Mouse (Mus musculus): ENCODE data around the gene Olfr1141. TPM values are rescaled to one million over a fixed set of nuclear protein-coding genes. Genes with fewer than 3 reads are reported as not detected.

The Olfr1141 gene
- not detected for polyA plus RNA-seq (2015; fragmentation: Illumina TruSeq; extraction: RNeasy Lipid Tissue Mini Kit (QIAGEN cat#74804); ENCODE audit: insufficient read depth, low read depth, low replicate concordance)

DNA sequence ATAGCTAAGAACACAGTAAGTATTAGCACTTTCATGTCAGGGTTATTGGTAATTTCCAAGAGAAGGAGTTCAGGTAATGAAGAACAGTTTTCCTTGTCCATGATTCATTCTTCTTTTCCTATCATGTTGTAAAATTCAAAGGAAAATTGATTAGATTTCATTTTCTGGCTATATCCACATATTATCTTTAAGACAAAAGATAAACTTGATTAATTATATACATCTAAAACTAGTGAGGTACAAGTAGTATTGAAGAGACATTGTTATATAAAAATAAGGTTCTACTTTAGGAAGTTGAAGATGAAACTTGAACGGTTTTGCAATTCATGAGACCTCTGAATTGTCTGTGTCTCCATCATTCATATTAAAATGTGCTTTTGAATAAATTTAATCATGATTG is at the start of gene Olfr1141:
Olfr1141 (minus strand) TSS at position 101 of the 400 bp plus-strand sequence.

DNA sequence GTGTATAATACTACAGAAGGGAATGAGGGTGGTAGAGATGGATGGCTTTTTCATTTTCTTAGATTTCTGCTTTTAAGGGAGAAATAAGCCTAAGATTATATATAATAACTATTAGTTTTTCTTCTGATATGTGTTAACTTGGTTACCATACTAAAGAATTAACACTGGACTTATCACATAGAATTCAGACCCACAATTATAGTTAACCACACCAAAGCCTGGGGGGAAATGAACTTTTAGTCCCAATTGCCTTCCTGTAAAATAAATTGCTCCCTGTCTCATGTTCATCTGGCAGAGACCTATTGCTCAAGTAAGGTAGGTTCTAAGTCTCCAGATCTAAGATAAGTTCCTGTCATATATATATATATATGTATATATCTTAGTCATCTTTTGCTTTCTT is 46.5 kb upstream of the Olfr1141 start, which contains the start of gene Olfr1143:
Olfr1143 (plus strand) TSS at position 301 of the 400 bp plus-strand sequence.

DNA sequence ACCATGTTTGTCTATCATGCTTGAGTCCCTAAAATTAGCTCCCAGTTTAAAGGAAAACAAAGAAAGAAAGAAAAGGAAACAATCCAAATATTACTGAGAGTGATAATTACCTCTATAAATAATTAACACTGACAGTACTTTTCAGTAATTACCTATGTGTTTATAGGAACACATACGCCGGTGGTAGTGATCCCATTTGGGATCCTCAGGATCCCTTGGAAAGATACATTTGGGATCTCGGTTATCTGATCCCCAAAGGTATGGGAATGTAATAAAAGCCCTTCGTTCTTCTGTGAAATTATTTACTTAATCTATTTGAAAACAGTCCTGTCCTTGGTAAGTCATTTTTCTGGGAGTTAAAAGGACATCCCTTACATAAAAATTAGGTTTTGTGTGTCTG is 25.4 kb upstream of the Olfr1141 start, which contains the start of gene Olfr152:
Olfr152 (plus strand) TSS at position 301 of the 400 bp plus-strand sequence.

DNA sequence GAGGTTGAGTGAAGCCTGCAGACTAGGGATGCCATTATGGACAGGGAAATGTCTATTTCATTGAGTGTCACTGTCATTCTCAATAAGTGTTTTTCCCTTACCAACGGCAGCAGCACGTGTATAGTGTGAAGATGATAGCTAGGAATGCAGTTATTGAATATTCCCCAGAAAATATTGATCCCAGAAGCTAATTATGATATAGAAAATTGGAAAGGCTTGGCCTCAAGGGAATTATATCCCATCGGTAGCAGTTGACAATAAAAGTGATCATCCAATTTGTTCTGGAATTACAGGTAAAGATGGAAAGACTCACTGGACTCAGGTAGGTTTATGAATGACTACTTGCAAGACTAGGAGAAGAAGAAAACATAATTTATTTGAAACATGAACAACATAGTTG is 10.3 kb downstream of the Olfr1141 start, which contains the start of gene Olfr1140:
Olfr1140 (plus strand) TSS at position 301 of the 400 bp plus-strand sequence.

DNA sequence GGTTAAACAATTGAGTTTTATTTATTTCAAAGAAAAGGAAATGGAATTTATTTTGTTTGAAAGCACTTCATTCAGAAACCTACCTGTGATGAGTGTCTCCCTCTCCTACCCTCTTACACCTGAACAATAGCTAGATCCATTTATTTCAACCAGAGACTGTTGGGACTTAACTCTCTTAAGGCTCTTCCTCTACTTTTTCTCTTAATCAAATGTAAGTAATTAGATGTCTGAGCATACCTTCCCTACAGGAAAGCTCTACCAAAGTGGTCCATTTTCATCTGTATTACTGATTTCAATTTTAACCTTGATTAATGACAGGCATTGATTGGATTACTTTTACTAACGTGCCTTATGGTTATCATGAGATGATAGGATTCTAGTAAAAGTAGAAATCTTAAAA is 13.9 kb downstream of the Olfr1141 start, which contains the start of gene Olfr1138:
Olfr1138 (minus strand) TSS at position 101 of the 400 bp plus-strand sequence.

DNA sequence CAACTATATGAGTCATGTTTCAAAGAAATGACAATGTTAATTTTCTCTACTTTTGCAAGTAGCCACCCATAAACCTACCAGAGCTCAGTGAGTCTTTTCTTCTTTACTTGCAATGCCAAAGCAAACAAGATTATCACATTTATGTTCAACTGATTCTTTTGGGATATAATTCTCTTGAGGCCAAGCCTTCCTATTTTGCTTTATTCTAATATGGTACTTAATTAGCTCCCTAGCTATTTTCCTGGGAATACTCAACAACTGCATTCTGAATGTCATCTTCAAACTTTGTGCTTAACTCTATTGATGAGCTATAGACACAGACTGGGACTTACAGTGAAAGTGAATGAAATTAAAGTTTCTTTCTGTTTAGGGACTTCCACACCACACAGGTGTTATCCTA is 40.7 kb downstream of the Olfr1141 start, which contains the start of gene Olfr1137:
Olfr1137 (minus strand) TSS at position 101 of the 400 bp plus-strand sequence.

Other genes starting within 250 kb of the Olfr1141 start
- not detected for gene Pramel6, start 247.4 kb downstream of the Olfr1141 start, polyA plus RNA-seq (2015; fragmentation: Illumina TruSeq; extraction: RNeasy Lipid Tissue Mini Kit (QIAGEN cat#74804); ENCODE audit: insufficient read depth, low read depth, low replicate concordance)
- not detected for gene Olfr153, start 222.2 kb downstream of the Olfr1141 start, polyA plus RNA-seq (2015; fragmentation: Illumina TruSeq; extraction: RNeasy Lipid Tissue Mini Kit (QIAGEN cat#74804); ENCODE audit: insufficient read depth, low read depth, low replicate concordance)
- gene Olfr1128, start 208.4 kb downstream of the Olfr1141 start, polyA plus RNA-seq (2015; fragmentation: Illumina TruSeq; extraction: RNeasy Lipid Tissue Mini Kit (QIAGEN cat#74804); ENCODE audit: insufficient read depth, low read depth, low replicate concordance), result not detected
- not detected for gene Olfr1129, start 180.1 kb downstream of the Olfr1141 start, polyA plus RNA-seq (2015; fragmentation: Illumina TruSeq; extraction: RNeasy Lipid Tissue Mini Kit (QIAGEN cat#74804); ENCODE audit: insufficient read depth, low read depth, low replicate concordance)
- gene Olfr1130, start 147.8 kb downstream of the Olfr1141 start, polyA plus RNA-seq (2015; fragmentation: Illumina TruSeq; extraction: RNeasy Lipid Tissue Mini Kit (QIAGEN cat#74804); ENCODE audit: insufficient read depth, low read depth, low replicate concordance), result not detected
- gene Olfr1131, start 126.9 kb downstream of the Olfr1141 start, polyA plus RNA-seq (2015; fragmentation: Illumina TruSeq; extraction: RNeasy Lipid Tissue Mini Kit (QIAGEN cat#74804); ENCODE audit: insufficient read depth, low read depth, low replicate concordance), result not detected
- not detected for gene Olfr1132, start 116.5 kb downstream of the Olfr1141 start, polyA plus RNA-seq (2015; fragmentation: Illumina TruSeq; extraction: RNeasy Lipid Tissue Mini Kit (QIAGEN cat#74804); ENCODE audit: insufficient read depth, low read depth, low replicate concordance)
- gene Olfr1133, start 106.6 kb downstream of the Olfr1141 start, polyA plus RNA-seq (2015; fragmentation: Illumina TruSeq; extraction: RNeasy Lipid Tissue Mini Kit (QIAGEN cat#74804); ENCODE audit: insufficient read depth, low read depth, low replicate concordance), result not detected
- not detected for gene Olfr1134, start 95.5 kb downstream of the Olfr1141 start, polyA plus RNA-seq (2015; fragmentation: Illumina TruSeq; extraction: RNeasy Lipid Tissue Mini Kit (QIAGEN cat#74804); ENCODE audit: insufficient read depth, low read depth, low replicate concordance)
- not detected for gene Olfr1135, start 80.3 kb downstream of the Olfr1141 start, polyA plus RNA-seq (2015; fragmentation: Illumina TruSeq; extraction: RNeasy Lipid Tissue Mini Kit (QIAGEN cat#74804); ENCODE audit: insufficient read depth, low read depth, low replicate concordance)
- gene Olfr1136, start 60.0 kb downstream of the Olfr1141 start, polyA plus RNA-seq (2015; fragmentation: Illumina TruSeq; extraction: RNeasy Lipid Tissue Mini Kit (QIAGEN cat#74804); ENCODE audit: insufficient read depth, low read depth, low replicate concordance), result not detected
- gene Olfr1137, start 40.8 kb downstream of the Olfr1141 start, polyA plus RNA-seq (2015; fragmentation: Illumina TruSeq; extraction: RNeasy Lipid Tissue Mini Kit (QIAGEN cat#74804); ENCODE audit: insufficient read depth, low read depth, low replicate concordance), result not detected
- gene Olfr1138, start 14.0 kb downstream of the Olfr1141 start, polyA plus RNA-seq (2015; fragmentation: Illumina TruSeq; extraction: RNeasy Lipid Tissue Mini Kit (QIAGEN cat#74804); ENCODE audit: insufficient read depth, low read depth, low replicate concordance), result not detected
- not detected for gene Olfr1140, start 10.2 kb downstream of the Olfr1141 start, polyA plus RNA-seq (2015; fragmentation: Illumina TruSeq; extraction: RNeasy Lipid Tissue Mini Kit (QIAGEN cat#74804); ENCODE audit: insufficient read depth, low read depth, low replicate concordance)
- gene Olfr152, start 25.5 kb upstream of the Olfr1141 start, polyA plus RNA-seq (2015; fragmentation: Illumina TruSeq; extraction: RNeasy Lipid Tissue Mini Kit (QIAGEN cat#74804); ENCODE audit: insufficient read depth, low read depth, low replicate concordance), result not detected
- gene Olfr1143, start 46.6 kb upstream of the Olfr1141 start, polyA plus RNA-seq (2015; fragmentation: Illumina TruSeq; extraction: RNeasy Lipid Tissue Mini Kit (QIAGEN cat#74804); ENCODE audit: insufficient read depth, low read depth, low replicate concordance), result not detected
- gene Olfr1145, start 55.8 kb upstream of the Olfr1141 start, polyA plus RNA-seq (2015; fragmentation: Illumina TruSeq; extraction: RNeasy Lipid Tissue Mini Kit (QIAGEN cat#74804); ENCODE audit: insufficient read depth, low read depth, low replicate concordance), result not detected
- gene Olfr1148, start 76.5 kb upstream of the Olfr1141 start, polyA plus RNA-seq (2015; fragmentation: Illumina TruSeq; extraction: RNeasy Lipid Tissue Mini Kit (QIAGEN cat#74804); ENCODE audit: insufficient read depth, low read depth, low replicate concordance), result not detected
- gene Olfr1150-ps1, start 90.0 kb upstream of the Olfr1141 start, polyA plus RNA-seq (2015; fragmentation: Illumina TruSeq; extraction: RNeasy Lipid Tissue Mini Kit (QIAGEN cat#74804); ENCODE audit: insufficient read depth, low read depth, low replicate concordance), result not detected
- gene Olfr1151, start 101.9 kb upstream of the Olfr1141 start, polyA plus RNA-seq (2015; fragmentation: Illumina TruSeq; extraction: RNeasy Lipid Tissue Mini Kit (QIAGEN cat#74804); ENCODE audit: insufficient read depth, low read depth, low replicate concordance), result not detected
- gene Olfr1152, start 112.5 kb upstream of the Olfr1141 start, polyA plus RNA-seq (2015; fragmentation: Illumina TruSeq; extraction: RNeasy Lipid Tissue Mini Kit (QIAGEN cat#74804); ENCODE audit: insufficient read depth, low read depth, low replicate concordance), result not detected
- not detected for gene Olfr1153, start 141.0 kb upstream of the Olfr1141 start, polyA plus RNA-seq (2015; fragmentation: Illumina TruSeq; extraction: RNeasy Lipid Tissue Mini Kit (QIAGEN cat#74804); ENCODE audit: insufficient read depth, low read depth, low replicate concordance)
- not detected for gene Olfr1154, start 151.2 kb upstream of the Olfr1141 start, polyA plus RNA-seq (2015; fragmentation: Illumina TruSeq; extraction: RNeasy Lipid Tissue Mini Kit (QIAGEN cat#74804); ENCODE audit: insufficient read depth, low read depth, low replicate concordance)
- gene Olfr1155, start 191.1 kb upstream of the Olfr1141 start, polyA plus RNA-seq (2015; fragmentation: Illumina TruSeq; extraction: RNeasy Lipid Tissue Mini Kit (QIAGEN cat#74804); ENCODE audit: insufficient read depth, low read depth, low replicate concordance), result not detected
- gene Olfr1156, start 199.1 kb upstream of the Olfr1141 start, polyA plus RNA-seq (2015; fragmentation: Illumina TruSeq; extraction: RNeasy Lipid Tissue Mini Kit (QIAGEN cat#74804); ENCODE audit: insufficient read depth, low read depth, low replicate concordance), result not detected
- gene Olfr1157, start 214.3 kb upstream of the Olfr1141 start, polyA plus RNA-seq (2015; fragmentation: Illumina TruSeq; extraction: RNeasy Lipid Tissue Mini Kit (QIAGEN cat#74804); ENCODE audit: insufficient read depth, low read depth, low replicate concordance), result not detected
- not detected for gene Olfr74, start 220.7 kb upstream of the Olfr1141 start, polyA plus RNA-seq (2015; fragmentation: Illumina TruSeq; extraction: RNeasy Lipid Tissue Mini Kit (QIAGEN cat#74804); ENCODE audit: insufficient read depth, low read depth, low replicate concordance)
- gene Olfr1158, start 236.1 kb upstream of the Olfr1141 start, polyA plus RNA-seq (2015; fragmentation: Illumina TruSeq; extraction: RNeasy Lipid Tissue Mini Kit (QIAGEN cat#74804); ENCODE audit: insufficient read depth, low read depth, low replicate concordance), result not detected